Mouse (Mus musculus) Patski (cell line): Measurements from ENCODE around the gene Trim2. TPM values are rescaled to one million over a fixed set of nuclear protein-coding genes. Genes with fewer than 3 reads are reported as not detected.

Source experiments
- ATAC-seq: fragments of 100-300 bp; one replicate; pipeline ENCODE4 v1.8.0; 2021
- CTCF ChIA-PET: fragments of 350-600 bp; sonication (Branson Sonifier 250); formaldehyde crosslinking; loops from one replicate; lab custom pipeline; 2022; ENCODE audit warnings: inconsistent platforms; lab: Charles Lee
- POLR2A ChIA-PET: fragments of 350-600 bp; sonication (Branson Sonifier 250); formaldehyde crosslinking; loops from one replicate; lab custom pipeline; 2022; ENCODE audit warnings: antibody characterized with exemption, inconsistent platforms; lab: Charles Lee
- DNase-seq: peaks from one replicate; pipeline ENCODE4 v3.0.0-alpha.2; 2011; ENCODE audit warnings: low read depth, low spot score
- H3K27me3 ChIP-seq: fragments of 371-371 bp; one replicate; pipeline ENCODE4 v1.5.1; 2021
- CTCF ChIP-seq: fragments of 100-300 bp; IDR thresholded peaks from one replicate; pipeline ENCODE4 v1.5.1; 2021
- in situ Hi-C: fragments of 300-500 bp; cut with MboI; formaldehyde crosslinking; loops from 3 replicates; pipeline ENCODE4 v1.11.1; 2018; ENCODE audit warnings: low pct_unique_long_range_greater_than_20kb, mixed read lengths
- polyA plus RNA-seq: library from polyadenylated mRNA; unstranded; gene quantifications from one replicate; pipeline ENCODE4 v1.2.3, GENCODE M21; 2021

The Trim2 gene
- polyA plus RNA-seq, 1 experiment from 2014 or later: 30.7 TPM

- no peaks in the 10 kb centered on the region for H3K27me3 ChIP-seq
- ATAC-seq (peak; percentile 78), DNase-seq (peak; percentile 87)
- in situ Hi-C loops: loop anchor here (10.0 kb wide), 2 partner anchors 140 to 190 kb away; partner anchors contain the start of gene Fhdc1
- peak; percentile 99 for TF ChIP-seq CTCF
- CTCF ChIA-PET: interaction anchor here (0.6 to 6.8 kb wide), 17 partner anchors 9 to 346 kb away, joined by 3 to 100 read pairs (median 6); partner anchors contain the start of gene Fhdc1
- POLR2A ChIA-PET: interaction anchor here (1.5 kb wide), 1 partner anchor 26 kb away, joined by 5 read pairs; no protein-coding TSS in a partner anchor
Measured at GRCm38 (mm10) chr3:84344725-84345645, 38.3 kb upstream of the Trim2 start.

DNA sequence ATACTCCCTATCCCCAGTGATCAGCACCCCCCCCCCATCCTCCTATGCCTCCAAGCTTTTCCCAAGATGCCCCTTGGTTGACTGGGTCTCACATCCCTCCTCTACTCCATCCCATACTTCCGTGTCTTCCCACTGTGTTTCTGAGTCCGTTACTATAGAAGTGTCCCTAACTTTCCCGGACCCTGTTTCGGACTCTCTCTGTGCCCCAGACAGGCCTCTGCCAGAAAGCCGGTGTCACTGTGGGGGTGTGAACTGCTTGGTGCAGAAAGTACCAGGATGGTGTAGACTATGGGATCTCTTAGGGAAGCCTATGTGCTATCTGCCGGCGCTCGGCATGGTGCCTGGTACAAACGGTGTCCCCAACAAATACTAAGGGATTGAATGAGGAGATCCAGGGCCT, 36.4 kb upstream of the Trim2 start:
- H3K27me3 ChIP-seq: no peaks in the 10 kb centered on the region
- ChIA-PET CTCF (interaction anchor here (1.5 to 6.8 kb wide), 4 partner anchors 13 to 198 kb away, joined by 4 to 100 read pairs (median 13); partner anchors contain the start of gene Fhdc1), POLR2A (interaction anchor here (1.2 kb wide), 1 partner anchor 11 kb away, joined by 3 read pairs; no protein-coding TSS in a partner anchor)
- TF ChIP-seq CTCF: no peak
- no peak for ATAC-seq
- no peak for DNase-seq
- in situ Hi-C loops: loop anchor here (10.0 kb wide), 2 partner anchors 142 to 192 kb away; partner anchors contain the start of gene Fhdc1

DNA sequence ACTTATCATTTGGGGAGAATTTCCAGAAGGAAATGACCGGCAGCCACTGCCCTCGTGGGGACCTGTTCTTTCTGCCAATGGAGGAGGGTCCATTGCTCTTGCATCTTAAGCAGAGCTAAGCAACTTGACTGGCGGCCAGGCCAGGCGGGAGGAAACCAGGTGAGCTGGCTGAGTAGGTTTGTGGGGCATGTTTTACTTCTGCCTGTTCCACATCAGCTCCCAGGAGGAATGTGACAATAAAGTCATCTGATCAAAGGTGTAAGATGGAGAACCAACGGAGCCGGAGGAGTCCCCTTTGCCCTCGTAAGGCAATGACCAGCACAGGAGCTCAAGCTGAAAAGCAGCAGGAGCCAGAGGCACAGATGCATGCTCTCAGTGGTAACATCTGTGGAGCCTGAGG, 35.1 kb upstream of the Trim2 start:
- ChIA-PET POLR2A (no interaction called here), CTCF (interaction anchor here (1.1 to 6.8 kb wide), 6 partner anchors 10 to 207 kb away, joined by 3 to 100 read pairs (median 4); no protein-coding TSS in a partner anchor)
- DNase-seq (no peak), ATAC-seq (no peak)
- TF ChIP-seq CTCF: no peak
- H3K27me3 ChIP-seq: no peaks in the 10 kb centered on the region
- in situ Hi-C loops: loop anchor here (10.0 kb wide), 2 partner anchors 143 to 193 kb away; partner anchors contain the start of gene Fhdc1

GRCm38 (mm10) chr3:84337585-84337984, 30.9 kb upstream of the Trim2 start:
- ChIA-PET CTCF (interaction anchor here (1.1 kb wide), 1 partner anchor 19 kb away, joined by 3 read pairs; no protein-coding TSS in a partner anchor), POLR2A (no interaction called here)
- ATAC-seq (no peak), DNase-seq (no peak)
- H3K27me3 ChIP-seq: no peaks in the 10 kb centered on the region
- in situ Hi-C loops: no loop called here
- no peak for TF ChIP-seq CTCF

DNA sequence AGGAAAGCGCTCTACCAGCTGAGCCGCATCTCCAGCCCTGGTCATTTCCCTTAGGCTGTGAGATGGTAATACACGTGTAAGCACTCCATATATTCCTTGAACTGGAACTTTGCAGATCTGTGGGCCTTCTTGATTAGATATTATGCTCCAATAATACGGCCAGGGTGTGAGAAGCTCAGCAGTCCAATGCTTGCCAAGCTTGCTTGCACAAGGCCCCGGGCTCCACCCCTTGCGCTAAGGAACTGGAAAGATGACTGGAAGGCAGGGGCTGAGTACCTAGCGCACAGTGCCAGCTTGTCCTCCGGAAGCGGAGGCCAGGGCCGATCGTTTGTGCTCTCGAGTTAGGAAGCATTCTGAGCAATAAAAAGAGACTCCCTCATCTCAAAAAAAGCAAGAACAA, 29.7 kb upstream of the Trim2 start:
- TF ChIP-seq CTCF: no peak
- ATAC-seq (no peak), DNase-seq (no peak)
- in situ Hi-C loops: no loop called here
- no peaks in the 10 kb centered on the region for H3K27me3 ChIP-seq
- CTCF ChIA-PET: interaction anchor here (1.0 to 1.1 kb wide), 2 partner anchors 10 to 21 kb away, joined by 3 read pairs; no protein-coding TSS in a partner anchor
- POLR2A ChIA-PET: interaction anchor here (0.5 kb wide), 1 partner anchor 1442 kb away, joined by 3 read pairs; no protein-coding TSS in a partner anchor

- no peaks in the 10 kb centered on the region for H3K27me3 ChIP-seq
- ATAC-seq: no peak
- POLR2A ChIA-PET: interaction anchor here (0.5 to 0.7 kb wide), 2 partner anchors 1443 to 1928 kb away, joined by 3 read pairs; no protein-coding TSS in a partner anchor
- CTCF ChIA-PET: interaction anchor here (1.0 to 1.1 kb wide), 3 partner anchors 9 to 21 kb away, joined by 3 read pairs; no protein-coding TSS in a partner anchor
- in situ Hi-C loops: no loop called here
- DNase-seq: no peak
- no peak for TF ChIP-seq CTCF
Measured at GRCm38 (mm10) chr3:84335421-84336073, 28.9 kb upstream of the Trim2 start.

DNA sequence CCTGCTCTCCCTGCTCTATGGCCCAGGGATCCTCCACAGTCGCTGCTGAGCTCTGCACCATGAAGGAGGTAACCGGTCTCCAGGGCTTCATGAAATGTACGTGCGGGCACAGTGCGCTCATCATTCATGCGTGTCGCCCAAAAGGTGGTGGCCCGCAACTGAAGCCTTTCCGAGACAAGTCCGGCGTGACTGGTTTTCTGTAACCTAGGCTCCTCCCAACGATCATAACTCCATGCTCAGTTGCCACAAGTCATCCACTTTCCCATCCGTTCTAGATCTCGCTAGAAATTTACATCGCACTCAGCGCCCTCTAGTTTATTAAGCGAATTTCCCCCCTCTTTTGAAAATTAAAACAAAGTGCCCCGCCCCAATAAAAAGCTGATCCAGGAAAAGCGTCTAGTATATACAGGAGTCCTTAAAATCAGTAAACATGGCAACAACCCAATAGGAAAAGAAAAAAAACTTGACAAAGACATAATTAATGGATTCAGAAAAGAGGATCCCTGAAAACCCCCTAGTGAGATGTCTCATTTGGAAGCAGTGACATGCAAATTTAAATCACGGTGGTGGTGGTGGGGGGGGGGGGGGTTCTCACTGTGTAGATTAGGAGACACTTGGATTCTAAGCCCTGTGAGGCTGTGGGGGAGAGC, 28.2 kb upstream of the Trim2 start:
- in situ Hi-C loops: no loop called here
- no peaks in the 10 kb centered on the region for H3K27me3 ChIP-seq
- ChIA-PET CTCF (interaction anchor here (1.0 to 3.6 kb wide), 2 partner anchors 14 to 20 kb away, joined by 3 to 20 read pairs; no protein-coding TSS in a partner anchor), POLR2A (interaction anchor here (0.7 kb wide), 1 partner anchor 1928 kb away, joined by 3 read pairs; no protein-coding TSS in a partner anchor)
- TF ChIP-seq CTCF: no peak
- DNase-seq (no peak), ATAC-seq (no peak)

GRCm38 (mm10) chr3:84333400-84334349, 27.0 kb upstream of the Trim2 start:
- CTCF ChIA-PET: interaction anchor here (1.2 to 3.6 kb wide), 4 partner anchors 12 to 162 kb away, joined by 3 to 20 read pairs (median 10); no protein-coding TSS in a partner anchor
- DNase-seq (no peak), ATAC-seq (no peak)
- TF ChIP-seq CTCF: no peak
- in situ Hi-C loops: no loop called here
- POLR2A ChIA-PET: no interaction called here
- no peaks in the 10 kb centered on the region for H3K27me3 ChIP-seq
